Mouse (Mus musculus): ENCODE data around the gene Pepd. TPM values are rescaled to one million over a fixed set of nuclear protein-coding genes. Genes with fewer than 3 reads are reported as not detected.

The Pepd gene
- 24.8 and 25.4 TPM in 2 replicates for polyA plus RNA-seq (2012; rRNA removed)

DNA sequence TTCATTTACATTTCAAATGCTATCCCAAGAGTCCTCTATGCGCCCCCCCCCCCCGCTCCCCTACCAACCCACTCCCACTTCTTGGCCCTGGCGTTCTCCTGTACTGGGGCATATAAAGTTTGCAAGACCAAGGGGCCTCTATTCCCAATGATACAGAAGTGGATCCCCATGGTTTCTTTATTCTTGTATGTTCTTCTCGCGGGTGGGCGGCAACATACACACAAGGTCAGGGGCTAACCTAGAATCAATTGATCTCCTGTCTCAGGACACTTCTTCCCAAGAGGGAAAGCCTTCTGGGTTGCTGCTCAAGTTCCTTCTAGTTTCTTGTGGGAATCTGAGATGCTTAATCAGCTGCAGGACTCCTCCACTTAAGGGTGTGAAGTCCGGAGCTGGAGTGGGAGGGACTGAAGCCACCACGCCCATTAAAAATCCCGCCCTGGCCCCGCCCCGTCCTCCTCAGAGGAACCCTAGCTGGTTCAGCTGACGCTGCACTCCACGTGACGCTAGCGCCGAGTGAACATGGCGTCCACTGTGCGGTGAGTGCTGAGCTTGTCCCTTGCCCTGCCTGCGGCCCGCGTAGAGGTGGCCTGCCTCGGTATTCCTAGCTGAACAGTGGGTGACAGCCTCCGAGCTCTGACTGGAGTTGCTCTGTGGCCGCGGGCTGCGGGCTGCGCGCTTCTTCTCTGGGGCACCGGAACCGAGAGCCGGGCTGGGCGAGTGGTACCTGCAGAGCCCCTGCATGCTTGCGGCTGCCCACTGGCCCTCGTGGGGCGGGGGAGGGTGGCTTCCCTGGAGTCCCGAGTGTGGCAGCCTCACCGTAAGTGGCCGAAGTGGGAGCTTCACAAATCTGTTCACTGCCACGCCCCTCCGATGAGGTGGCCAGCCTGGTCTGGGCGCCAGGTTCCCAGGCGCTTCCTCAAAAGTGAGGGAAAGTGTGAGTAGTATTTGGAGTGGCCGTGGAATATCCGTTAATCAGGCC is at the start of gene Pepd:
TSS of gene Pepd (plus strand) at position 461 of the 979 bp plus-strand sequence.

DNA sequence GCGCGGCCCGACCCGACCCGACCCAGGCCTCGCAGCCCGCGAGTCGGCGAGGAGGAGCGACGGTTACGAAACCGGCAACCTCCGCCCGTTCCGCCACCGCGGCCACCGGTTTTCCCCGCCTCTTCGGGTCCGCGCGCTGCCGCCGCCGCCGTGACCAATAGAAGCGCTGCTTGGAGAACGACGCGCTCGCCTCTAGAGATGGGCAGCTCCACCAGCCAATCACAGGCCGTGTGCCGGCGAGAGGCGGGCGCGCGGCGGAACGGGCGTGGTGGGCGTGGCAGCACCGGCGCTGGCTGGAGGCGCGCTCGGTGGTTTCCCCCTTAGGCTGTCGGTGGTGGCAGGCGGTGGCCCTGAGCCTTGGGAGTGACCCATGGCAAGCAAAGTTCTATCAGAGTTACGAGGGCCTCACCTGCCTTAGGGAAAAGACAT is 144.3 kb downstream of the Pepd start, which contains the start of gene Cebpg:
TSS of gene Cebpg (minus strand) at position 138 of the 429 bp plus-strand sequence.

Other genes with a start within 250 kb of the Pepd start
- gene Chst8, start 99.7 kb upstream of the Pepd start, polyA plus RNA-seq (2012; rRNA removed) = 0.43 and 0.56 TPM in 2 replicates
- gene Cebpg, start 144.2 kb downstream of the Pepd start, polyA plus RNA-seq (2012; rRNA removed) = 22.2 and 22.4 TPM in 2 replicates
- 93.6 and 115 TPM in 2 replicates for gene Cebpa, start 206.9 kb downstream of the Pepd start, polyA plus RNA-seq (2012; rRNA removed)